Mouse (Mus musculus): ENCODE data around the gene Spo11. TPM values are rescaled to one million over a fixed set of nuclear protein-coding genes. Genes with fewer than 3 reads are reported as not detected.

Gene Spo11
- 0.95 and 1.7 TPM in 2 replicates for polyA plus RNA-seq (2014; fragmentation: Nextera tagmentation; extraction: Ambion mirVana)

DNA sequence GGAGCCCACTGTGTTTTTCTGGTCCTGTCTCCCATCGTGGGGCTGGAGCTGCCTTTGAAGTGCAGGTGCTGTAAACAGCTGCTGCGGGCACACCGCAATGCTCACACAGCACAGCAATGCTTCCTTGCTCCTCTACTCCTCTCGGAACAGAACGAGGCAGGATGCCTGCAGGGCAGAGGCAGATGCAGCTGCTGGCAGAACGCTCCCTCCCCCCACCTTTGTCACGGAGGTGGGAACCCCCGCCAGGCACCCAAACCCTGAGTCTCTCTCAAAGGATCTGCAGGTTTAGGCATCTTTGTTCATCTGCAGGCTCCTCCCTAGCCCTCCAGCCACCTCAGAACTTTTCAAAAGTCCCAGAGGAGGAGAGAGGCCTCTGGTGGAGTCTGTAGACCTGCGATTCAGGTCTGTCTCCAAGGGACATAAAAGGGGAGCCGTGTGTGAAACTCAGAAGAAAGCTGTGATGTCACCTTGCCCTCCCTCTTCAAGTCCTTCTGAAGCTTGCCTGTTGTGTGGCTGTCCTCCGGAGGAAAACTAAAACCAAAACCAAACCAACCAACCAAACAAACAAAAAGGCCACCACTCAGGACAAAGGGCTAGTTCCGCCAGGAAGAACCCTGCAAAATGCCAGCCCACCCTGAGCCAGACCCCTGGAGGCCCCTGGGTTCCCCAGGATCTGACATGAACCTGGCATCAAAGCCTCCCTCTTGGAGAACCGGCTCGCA lies at the start of gene Spo11:
Spo11 (plus strand) TSS at position 292 of the 722 bp plus-strand sequence.
- Histone ChIP-seq H3K9ac (ENCODE audit: low read length) (peak within 1 kb of the TSS; percentile 8; the same call in 1 of the 2 replicates), H3K9me3 (ENCODE audit: control insufficient read depth, low read length) (no peaks in the 10 kb centered on the region), H3K36me3 (ENCODE audit: control insufficient read depth, insufficient read depth, low read length) (no peaks in the 10 kb centered on the region), H3K4me3 (ENCODE audit: low read depth, low read length) (no peak within 1 kb of the TSS), H3K27me3 (ENCODE audit: control insufficient read depth, insufficient read depth, low read length) (no peaks in the 10 kb centered on the region), H3K27ac (replicated peaks; ENCODE audit: low read depth, low read length) (peak within 1 kb of the TSS; percentile 48; the same call in 1 of the 2 replicates), H3K4me1 (ENCODE audit: control insufficient read depth, insufficient read depth, low read length) (peaks cover 13% of the 10 kb centered on the region), H3K4me2 (ENCODE audit: low read depth, severe bottlenecking) (peak within 1 kb of the TSS; percentile 32; the same call in 1 of the 2 replicates)
- DNase-seq (ENCODE audit: low spot score) (peak; percentile 70), ATAC-seq (ENCODE audit: insufficient number of reproducible peaks, low FRiP score, low TSS enrichment, low read depth) (peak; percentile 56; the same call in 1 of the 2 replicates)
- 11% methylated on average over 14 of the region's 14 CpGs for WGBS

GRCm38 (mm10) chr2:172929905-172930436 lies 47.5 kb upstream of the Spo11 start:
- H3K4me1 ChIP-seq (ENCODE audit: control insufficient read depth, insufficient read depth, low read length), result peaks cover 77% of the 10 kb centered on the region
- ATAC-seq (ENCODE audit: insufficient number of reproducible peaks, low FRiP score, low TSS enrichment, low read depth), result no peak
- no peaks in the 10 kb centered on the region for H3K27me3 ChIP-seq (ENCODE audit: control insufficient read depth, insufficient read depth, low read length)
- peak overlapping the region; percentile 62; the same call in 1 of the 2 replicates for H3K27ac ChIP-seq (replicated peaks; ENCODE audit: low read depth, low read length)
- H3K9me3 ChIP-seq (ENCODE audit: control insufficient read depth, low read length), result no peaks in the 10 kb centered on the region
- 0 out of 2 replicates have a peak overlapping the region, but pooled peaks have one; percentile 8 for H3K4me2 ChIP-seq (ENCODE audit: low read depth, severe bottlenecking)
- DNase-seq (ENCODE audit: low spot score), result no peak
- 76% methylated on average over 14 of the region's 14 CpGs for WGBS
- no peak overlapping the region for H3K9ac ChIP-seq (ENCODE audit: low read length)
- H3K4me3 ChIP-seq (ENCODE audit: low read depth, low read length), result no peak overlapping the region
- H3K36me3 ChIP-seq (ENCODE audit: control insufficient read depth, insufficient read depth, low read length), result peaks cover 3% of the 10 kb centered on the region; the same call in 1 of the 2 replicates

DNA sequence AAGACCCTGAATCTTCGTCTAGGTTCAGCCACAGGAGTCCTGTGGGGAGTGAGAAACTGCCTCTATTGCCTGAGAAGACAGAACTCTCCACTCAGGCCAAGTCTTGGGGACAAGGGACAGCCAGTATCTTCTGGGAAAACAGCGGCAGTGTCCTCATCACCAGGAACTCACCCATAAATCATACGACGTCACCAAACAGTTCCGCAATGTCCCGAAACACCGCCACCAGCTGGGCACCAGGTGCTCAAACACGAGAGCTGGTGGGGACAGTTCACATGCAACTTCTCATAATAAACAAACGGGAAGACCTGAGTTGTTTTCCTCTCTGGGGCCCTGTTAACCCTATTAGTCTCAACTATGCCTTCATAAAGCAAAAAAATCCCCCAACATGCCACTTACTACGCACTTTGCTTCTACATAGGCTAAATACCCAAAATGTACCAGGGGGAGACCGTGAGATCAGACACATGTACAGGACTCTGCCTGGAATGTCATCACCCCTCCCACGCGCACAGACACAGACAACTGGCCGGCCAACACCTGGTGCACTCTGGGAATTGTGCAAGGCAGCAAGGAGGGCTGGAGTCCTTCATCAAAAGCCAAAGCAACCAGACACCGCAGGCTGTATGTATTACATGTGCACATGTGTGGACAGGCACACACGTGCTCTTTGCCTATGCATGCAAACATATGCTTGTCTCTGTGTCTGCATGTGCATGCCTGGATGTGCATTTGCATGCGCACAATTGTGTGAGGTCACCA lies 46.2 kb upstream of the Spo11 start:
- H3K27me3 ChIP-seq (ENCODE audit: control insufficient read depth, insufficient read depth, low read length), result no peaks in the 10 kb centered on the region
- WGBS, result 58% methylated on average over 17 of the region's 17 CpGs
- no peak overlapping the region for H3K4me3 ChIP-seq (ENCODE audit: low read depth, low read length)
- H3K9me3 ChIP-seq (ENCODE audit: control insufficient read depth, low read length), result no peaks in the 10 kb centered on the region
- no peak overlapping the region for H3K27ac ChIP-seq (replicated peaks; ENCODE audit: low read depth, low read length)
- H3K9ac ChIP-seq (ENCODE audit: low read length), result no peak overlapping the region
- H3K4me1 ChIP-seq (ENCODE audit: control insufficient read depth, insufficient read depth, low read length), result peaks cover 79% of the 10 kb centered on the region
- H3K4me2 ChIP-seq (ENCODE audit: low read depth, severe bottlenecking), result no peak overlapping the region; the same call in 1 of the 2 replicates
- ATAC-seq (ENCODE audit: insufficient number of reproducible peaks, low FRiP score, low TSS enrichment, low read depth), result no peak
- peaks cover 3% of the 10 kb centered on the region; the same call in 1 of the 2 replicates for H3K36me3 ChIP-seq (ENCODE audit: control insufficient read depth, insufficient read depth, low read length)
- no peak for DNase-seq (ENCODE audit: low spot score)

- H3K9ac ChIP-seq (ENCODE audit: low read length), result 0 out of 2 replicates have a peak overlapping the region, but pooled peaks have one; percentile 34
Measured at GRCm38 (mm10) chr2:172933631-172934419, 43.7 kb upstream of the Spo11 start.

GRCm38 (mm10) chr2:172934420-172934788 lies 43.1 kb upstream of the Spo11 start:
- Histone ChIP-seq H3K4me2 (ENCODE audit: low read depth, severe bottlenecking) (peak overlapping the region; percentile 44), H3K9me3 (ENCODE audit: control insufficient read depth, low read length) (no peaks in the 10 kb centered on the region), H3K36me3 (ENCODE audit: control insufficient read depth, insufficient read depth, low read length) (no peaks in the 10 kb centered on the region), H3K27ac (replicated peaks; ENCODE audit: low read depth, low read length) (peak overlapping the region; percentile 72), H3K27me3 (ENCODE audit: control insufficient read depth, insufficient read depth, low read length) (no peaks in the 10 kb centered on the region), H3K9ac (ENCODE audit: low read length) (no peak overlapping the region), H3K4me1 (ENCODE audit: control insufficient read depth, insufficient read depth, low read length) (peaks cover 76% of the 10 kb centered on the region), H3K4me3 (ENCODE audit: low read depth, low read length) (0 out of 2 replicates have a peak overlapping the region, but pooled peaks have one; percentile 7)
- ATAC-seq (ENCODE audit: insufficient number of reproducible peaks, low FRiP score, low TSS enrichment, low read depth), result no peak
- DNase-seq (ENCODE audit: low spot score), result no peak
- WGBS, result 3% methylated on average over 8 of the region's 8 CpGs

More at GRCm38 (mm10) chr2:172933631-172934419, 43.7 kb upstream of the Spo11 start:
- Histone ChIP-seq H3K9me3 (ENCODE audit: control insufficient read depth, low read length) (no peaks in the 10 kb centered on the region), H3K4me3 (ENCODE audit: low read depth, low read length) (0 out of 2 replicates have a peak overlapping the region, but pooled peaks have one; percentile 7), H3K27ac (replicated peaks; ENCODE audit: low read depth, low read length) (peak overlapping the region; percentile 72), H3K27me3 (ENCODE audit: control insufficient read depth, insufficient read depth, low read length) (no peaks in the 10 kb centered on the region), H3K4me1 (ENCODE audit: control insufficient read depth, insufficient read depth, low read length) (peaks cover 82% of the 10 kb centered on the region), H3K4me2 (ENCODE audit: low read depth, severe bottlenecking) (peak overlapping the region; percentile 44), H3K36me3 (ENCODE audit: control insufficient read depth, insufficient read depth, low read length) (no peaks in the 10 kb centered on the region)
- under 1% methylated on average over 34 of the region's 34 CpGs for WGBS
- ATAC-seq (ENCODE audit: insufficient number of reproducible peaks, low FRiP score, low TSS enrichment, low read depth) (peak; percentile 37; the same call in 1 of the 2 replicates), DNase-seq (ENCODE audit: low spot score) (peak; percentile 84)

- no peaks in the 10 kb centered on the region for H3K27me3 ChIP-seq (ENCODE audit: control insufficient read depth, insufficient read depth, low read length)
- 0 out of 2 replicates have a peak overlapping the region, but pooled peaks have one; percentile 12 for H3K4me3 ChIP-seq (ENCODE audit: low read depth, low read length)
- H3K27ac ChIP-seq (replicated peaks; ENCODE audit: low read depth, low read length), result peak overlapping the region; percentile 64
- peak overlapping the region; percentile 13 for H3K9ac ChIP-seq (ENCODE audit: low read length)
- peaks cover 72% of the 10 kb centered on the region for H3K4me1 ChIP-seq (ENCODE audit: control insufficient read depth, insufficient read depth, low read length)
- peak overlapping the region; percentile 44 for H3K4me2 ChIP-seq (ENCODE audit: low read depth, severe bottlenecking)
- WGBS, result 2% methylated on average over 30 of the region's 30 CpGs
- H3K9me3 ChIP-seq (ENCODE audit: control insufficient read depth, low read length), result no peaks in the 10 kb centered on the region
- peak; percentile 61 for DNase-seq (ENCODE audit: low spot score)
- H3K36me3 ChIP-seq (ENCODE audit: control insufficient read depth, insufficient read depth, low read length), result no peaks in the 10 kb centered on the region
- ATAC-seq (ENCODE audit: insufficient number of reproducible peaks, low FRiP score, low TSS enrichment, low read depth), result no peak
Measured at GRCm38 (mm10) chr2:172934891-172935740, 42.4 kb upstream of the Spo11 start.

DNA sequence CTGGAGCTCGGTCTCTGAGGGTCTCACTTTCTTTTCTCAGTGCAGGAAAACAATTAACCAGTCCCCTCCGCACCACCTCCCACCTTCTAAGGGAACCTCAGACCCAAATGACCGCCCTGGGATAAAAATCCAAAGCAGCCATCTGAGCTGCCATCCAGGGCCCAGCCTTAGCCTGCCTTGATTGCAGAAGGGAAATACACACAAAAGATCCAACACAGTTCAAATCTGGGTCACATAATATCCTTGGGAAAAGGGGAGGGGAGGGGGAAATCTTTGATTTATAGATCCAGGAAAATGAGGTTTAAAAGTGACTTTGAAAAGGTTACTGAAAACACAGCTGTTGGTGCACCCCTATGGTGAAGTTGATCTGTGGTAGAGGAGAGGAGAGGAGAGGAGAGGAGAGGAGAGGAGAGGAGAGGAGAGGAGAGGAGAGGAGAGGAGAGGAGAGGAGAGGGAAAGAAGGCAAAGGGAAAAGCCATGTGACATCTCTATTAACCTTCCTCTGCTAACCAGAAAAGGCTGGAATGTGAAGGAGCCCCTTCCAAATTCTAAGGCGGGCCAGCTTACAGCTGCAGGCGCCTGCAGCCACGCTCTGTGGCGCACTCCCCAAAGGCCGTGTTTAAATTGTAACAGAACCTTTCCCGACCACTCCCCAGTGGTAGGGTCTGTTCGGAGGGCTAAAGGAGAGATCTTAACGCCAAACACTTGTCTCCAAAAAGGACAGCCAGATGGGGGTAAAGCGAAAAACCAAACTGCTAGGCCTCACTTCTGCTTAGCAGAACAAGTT lies 41.5 kb upstream of the Spo11 start:
- Histone ChIP-seq H3K36me3 (ENCODE audit: control insufficient read depth, insufficient read depth, low read length) (no peaks in the 10 kb centered on the region), H3K4me3 (ENCODE audit: low read depth, low read length) (no peak overlapping the region), H3K9me3 (ENCODE audit: control insufficient read depth, low read length) (no peaks in the 10 kb centered on the region), H3K27ac (replicated peaks; ENCODE audit: low read depth, low read length) (peak overlapping the region; percentile 72; the same call in 1 of the 2 replicates), H3K9ac (ENCODE audit: low read length) (no peak overlapping the region; the same call in 1 of the 2 replicates), H3K27me3 (ENCODE audit: control insufficient read depth, insufficient read depth, low read length) (no peaks in the 10 kb centered on the region), H3K4me2 (ENCODE audit: low read depth, severe bottlenecking) (peak overlapping the region; percentile 100), H3K4me1 (ENCODE audit: control insufficient read depth, insufficient read depth, low read length) (peaks cover 63% of the 10 kb centered on the region)
- WGBS, result 5% methylated on average over 12 of the region's 12 CpGs
- peak; percentile 59 for DNase-seq (ENCODE audit: low spot score)
- ATAC-seq (ENCODE audit: insufficient number of reproducible peaks, low FRiP score, low TSS enrichment, low read depth), result no peak
